Mouse (Mus musculus): Measurements from ENCODE around the gene Dio2.

GRCm38 (mm10) chr12:90781438-90781837 is 43.2 kb upstream of the Dio2 start:
- TF ChIP-seq CTCF (IDR thresholded peaks at IDR 0.05; ENCODE audit: insufficient read depth, low read depth, low read length): no peak
- no peak for TF ChIP-seq POLR2A (IDR thresholded peaks at IDR 0.05; ENCODE audit: insufficient read depth, low read depth, low read length)

Measured in olfactory bulb, adult 2 months (tissue).